Mouse (Mus musculus) layer of hippocampus, adult 9-10 months (tissue): ENCODE measurements around the gene Olfr129.

ENCODE experiments used
- DNase-seq: peaks from one replicate; pipeline ENCODE4 v3.0.0; 2022; ENCODE audit warnings: low spot score

Gene Olfr129

GRCm38 (mm10) chr17:38059979-38060378, at the start of gene Olfr129:
Gene Olfr129, minus strand, starts transcription at chr17:38060079.
- no peak for DNase-seq

GRCm38 (mm10) chr17:38088593-38088992, 28.7 kb upstream of the Olfr129 start, which contains the start of gene Olfr131:
Gene Olfr131, minus strand, starts transcription at chr17:38088693.
- DNase-seq: no peak

GRCm38 (mm10) chr17:38082364-38082763, 22.5 kb upstream of the Olfr129 start:
- DNase-seq: no peak

- DNase-seq: no peak
These were observed 3.7 kb upstream of the Olfr129 start, which contains the start of gene Olfr130 for GRCm38 (mm10) chr17:38063621-38064020. Gene Olfr130, plus strand, starts transcription at chr17:38063921.

- no peak for DNase-seq
These were observed 33.6 kb downstream of the Olfr129 start for GRCm38 (mm10) chr17:38026297-38026696.

- DNase-seq: no peak
These were observed 43.5 kb downstream of the Olfr129 start for GRCm38 (mm10) chr17:38016341-38016740.

GRCm38 (mm10) chr17:38004996-38005395, 54.9 kb downstream of the Olfr129 start:
- no peak for DNase-seq
